ENCODE assay signal across 17 mouse cellular contexts in the genomic region with DNA sequence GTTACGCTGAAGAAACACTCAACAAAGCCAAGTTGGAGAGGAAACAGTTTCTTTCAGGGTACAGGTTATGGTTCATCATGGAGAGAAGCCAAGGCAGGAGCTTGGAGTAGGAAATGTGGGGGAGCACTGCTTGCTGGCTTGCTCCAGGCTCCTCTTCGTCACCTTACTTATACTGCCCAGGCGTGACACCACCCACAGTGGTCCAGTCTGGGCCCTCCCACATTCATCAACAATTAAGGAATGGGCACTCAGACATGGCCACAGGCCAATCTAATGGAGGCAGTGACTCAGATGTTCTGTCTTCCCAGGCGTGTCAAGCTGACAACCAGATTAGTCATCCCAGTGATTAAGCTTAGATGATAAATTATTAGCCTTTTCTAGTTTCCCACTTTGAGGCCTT. TPM values are rescaled to one million over a fixed set of nuclear protein-coding genes. Genes with fewer than 3 reads are reported as not detected.
DNase-seq lines count a peak whose midpoint lies in the region; ATAC-seq and TF ChIP-seq lines count a peak whose summit lies in the region.
"Had no signal": no experiment of that assay in that cellular context is flagged by ENCODE, and none has a peak within 500 bp of the region (broad histone marks: within the 10 kb centered on the region; RNA-seq: fewer than 3 reads in every experiment).

No protein-coding gene starts in this region.

- H3K4me1 ChIP-seq in stomach, postnatal 0 days (replicated peaks; ENCODE audit: control insufficient read depth, insufficient read depth) = no peaks in the 10 kb centered on the region
- H3K4me1 ChIP-seq: embryonic facial prominence, embryonic 13.5 days; forebrain, embryonic 12.5 days; heart, embryonic 13.5 days; neural tube, embryonic 15.5 days had no signal

- no peak overlapping the region for H3K27ac ChIP-seq in stomach, postnatal 0 days (replicated peaks)
- H3K27ac ChIP-seq: embryonic facial prominence, embryonic 13.5 days; forebrain, embryonic 12.5 days; heart, embryonic 13.5 days; liver, embryonic 12.5 days; neural tube, embryonic 15.5 days had no signal

- H3K9ac ChIP-seq in stomach, postnatal 0 days (ENCODE audit: low read length) = no peak overlapping the region
- H3K9ac ChIP-seq: embryonic facial prominence, embryonic 13.5 days; forebrain, embryonic 12.5 days; heart, embryonic 13.5 days; liver, embryonic 12.5 days; neural tube, embryonic 15.5 days had no signal

- H3K36me3 ChIP-seq in stomach, postnatal 0 days (ENCODE audit: control insufficient read depth, insufficient read depth, low read length) = no peaks in the 10 kb centered on the region
- H3K36me3 ChIP-seq: embryonic facial prominence, embryonic 13.5 days; forebrain, embryonic 12.5 days; heart, embryonic 13.5 days; liver, embryonic 12.5 days; neural tube, embryonic 15.5 days had no signal

- H3K4me3 ChIP-seq in stomach, postnatal 0 days (ENCODE audit: low read depth, low read length) = no peak overlapping the region
- H3K4me3 ChIP-seq: embryonic facial prominence, embryonic 13.5 days; forebrain, embryonic 12.5 days; heart, embryonic 13.5 days; liver, embryonic 12.5 days; neural tube, embryonic 15.5 days had no signal

- ATAC-seq in stomach, postnatal 0 days (ENCODE audit: low FRiP score, low TSS enrichment) = no peak; the same call in 1 of the 2 replicates
- ATAC-seq: liver, embryonic 12.5 days; lung, postnatal 0 days had no signal

- DNase-seq in cerebellum, postnatal 10 days = peak; percentile 38 to 55
- no peak for DNase-seq in cerebellum, adult 11-12 months
- peak; percentile 16 to 36 for DNase-seq in urinary bladder, adult 18-20 months (ENCODE audit: low spot score in 2 of 2)
- no peak for DNase-seq in urinary bladder, postnatal 10 days (ENCODE audit: low spot score)
- peak; percentile 12 for DNase-seq in adrenal gland, adult 8-10 months
- peak; percentile 47 for DNase-seq in gonadal fat pad, adult 2 months (ENCODE audit: low read depth)
- DNase-seq in liver = no peak
- DNase-seq in stomach, postnatal 0 days (ENCODE audit: low spot score) = no peak
- DNase-seq: gastrocnemius, postnatal 10 days; right cerebral cortex, adult 18-20 months; thymus, postnatal 4 days had no signal

- WGBS in stomach, postnatal 0 days = 51% methylated on average over 4 of the region's 4 CpGs

- H3K27me3 ChIP-seq in stomach, postnatal 0 days (ENCODE audit: control insufficient read depth, insufficient read depth, low read length) = no peaks in the 10 kb centered on the region
- H3K27me3 ChIP-seq: embryonic facial prominence, embryonic 13.5 days; forebrain, embryonic 12.5 days; liver, embryonic 12.5 days; neural tube, embryonic 15.5 days had no signal

- no peak for TF ChIP-seq EP300 in stomach, postnatal 0 days (optimal IDR thresholded peaks at IDR 0.05)

- H3K4me2 ChIP-seq in stomach, postnatal 0 days (replicated peaks; ENCODE audit: low read depth) = no peak overlapping the region
- H3K4me2 ChIP-seq: embryonic facial prominence, embryonic 13.5 days; forebrain, embryonic 12.5 days; heart, embryonic 13.5 days; liver, embryonic 12.5 days; neural tube, embryonic 15.5 days had no signal

- TF ChIP-seq CTCF in stomach, postnatal 0 days (IDR thresholded peaks at IDR 0.05; ENCODE audit: low read depth) = no peak

- no peaks in the 10 kb centered on the region for H3K9me3 ChIP-seq in stomach, postnatal 0 days (ENCODE audit: control insufficient read depth, low read length)
- H3K9me3 ChIP-seq: liver, embryonic 12.5 days; neural tube, embryonic 15.5 days had no signal

RNA-seq across cellular contexts. Expression of a gene that starts 29.9 kb away (rescaled TPM):
- total RNA-seq in adrenal gland, adult 8-10 months (2022) = 10 to 100 TPM; 18.1 to 24.5 (median 22.5) TPM
- 9.9 and 10.2 TPM in 2 replicates for polyA plus RNA-seq in gonadal fat pad, adult 2 months (2012; rRNA removed)
- 9.6 and 12.9 TPM in 2 replicates for polyA plus RNA-seq in stomach, postnatal 0 days (2015; fragmentation: Nextera tagmentation; extraction: Ambion mirVana)

Comparison
In these comparisons a context has a peak if more than half of its experiments do, and no peak if none do; other contexts are left out.
1. DNase-seq: peak in cerebellum, postnatal 10 days (2 of 2), urinary bladder, adult 18-20 months (2 of 2), adrenal gland, adult 8-10 months (single experiment) and gonadal fat pad, adult 2 months (single experiment); none in cerebellum, adult 11-12 months (single experiment), urinary bladder, postnatal 10 days (single experiment), liver (single experiment) and stomach, postnatal 0 days (single experiment).